Mouse (Mus musculus): ENCODE data around the gene Gm20422.

GRCm38 (mm10) chr8:69777111-69777510, 2.4 kb upstream of the Gm20422 start:
- no peak for TF ChIP-seq POU5F1 (IDR thresholded peaks at IDR 0.05; ENCODE audit: borderline replicate concordance, low read length)
- TF ChIP-seq CTCF (conservative IDR thresholded peaks at IDR 0.05; ENCODE audit: low read length), result no peak
